Mouse (Mus musculus) lung, postnatal 0 days (tissue): ENCODE results near the gene Ctrc.

ENCODE experiments used
- CTCF ChIP-seq: IDR thresholded peaks from 2 replicates; pipeline ENCODE4 v1.5.1; 2016; ENCODE audit warnings: antibody characterized with exemption, mild to moderate bottlenecking
- EP300 ChIP-seq: IDR thresholded peaks from 2 replicates; pipeline ENCODE4 v1.6.1; 2016; ENCODE audit warnings: antibody characterized with exemption, mild to moderate bottlenecking, control low read depth

DNA sequence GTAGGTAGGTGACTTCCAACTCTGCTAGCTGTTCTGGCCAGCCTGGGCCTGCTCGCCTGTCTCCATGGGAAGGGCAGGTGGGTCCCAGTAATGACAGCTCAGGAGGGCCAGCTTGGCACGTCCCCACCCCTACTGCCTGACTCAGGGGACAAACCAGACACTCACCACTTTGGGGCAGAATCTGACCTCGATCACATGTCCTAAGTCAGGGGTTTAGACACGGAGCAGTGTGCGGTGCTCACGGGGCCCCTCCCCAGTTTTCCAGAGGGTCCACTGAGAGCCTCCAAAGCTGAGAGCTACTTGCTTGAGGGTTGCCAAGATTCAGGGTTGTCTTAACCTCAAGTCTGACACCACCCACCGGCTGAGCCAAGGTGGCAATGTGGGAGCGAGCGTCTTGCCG, 21.9 kb upstream of the Ctrc start:
- TF ChIP-seq EP300 = no peak
- no peak for TF ChIP-seq CTCF
